Mouse (Mus musculus) small intestine, adult 2 months (tissue): ENCODE data around the gene Zc3hav1l.

Source experiments
- CTCF ChIP-seq: fragments of 200-500 bp; IDR thresholded peaks from 2 replicates; pipeline ENCODE4 v1.5.1; 2012; ENCODE audit warnings: low read depth, mild to moderate bottlenecking, control low read depth, inconsistent platforms, low read length, moderate library complexity, mixed read lengths; ENCODE audit not compliant: insufficient replicate concordance, insufficient read length; ENCODE audit errors: extremely low read depth
- POLR2A ChIP-seq: fragments of 200-500 bp; IDR thresholded peaks from 2 replicates; pipeline ENCODE4 v1.6.1; 2012; ENCODE audit warnings: low read depth, mild to moderate bottlenecking, control low read depth, inconsistent platforms, low read length, moderate library complexity

GRCm38 (mm10) chr6:38284422-38284821, 14.6 kb downstream of the Zc3hav1l start:
- TF ChIP-seq CTCF = no peak
- TF ChIP-seq POLR2A = no peak
